In the genomic region with DNA sequence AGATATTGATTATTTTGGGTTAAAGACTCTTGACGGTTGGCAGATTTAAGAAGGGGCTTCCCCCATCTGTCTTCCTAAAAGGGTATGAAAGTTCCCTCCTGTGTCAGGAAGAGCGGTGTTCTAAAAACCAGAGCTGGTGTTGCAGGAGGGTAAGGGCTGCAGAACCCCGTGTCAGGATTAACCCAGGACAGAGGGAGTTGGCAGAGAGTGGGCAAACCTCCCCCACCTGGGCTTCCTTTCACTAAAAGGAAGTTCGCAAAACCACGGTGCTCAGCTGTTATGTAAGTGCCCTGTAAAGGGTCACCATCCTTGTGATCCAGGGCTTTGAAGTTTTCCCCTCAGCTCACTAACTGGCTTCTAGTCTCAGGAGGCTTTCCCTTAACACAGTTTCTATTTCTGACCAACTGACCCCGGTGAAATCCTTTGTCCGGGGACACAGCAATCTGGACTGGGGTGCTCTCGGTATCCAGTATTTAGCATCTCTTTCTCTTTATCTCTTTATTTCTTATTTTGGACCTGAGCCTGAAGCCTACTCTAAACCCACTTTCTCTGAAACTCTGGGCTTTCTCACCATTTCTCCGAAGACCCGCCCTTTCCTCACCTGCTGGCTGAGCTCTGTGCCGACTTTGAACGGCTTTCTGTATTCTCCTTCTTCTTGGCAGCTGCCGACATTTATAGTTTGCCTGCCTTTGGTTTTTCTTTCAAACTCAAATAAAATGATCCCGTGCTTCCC, we compare ENCODE assay signal across 12 mouse cellular contexts. TPM values are rescaled to one million over a fixed set of nuclear protein-coding genes. Genes with fewer than 3 reads are reported as not detected.
DNase-seq lines count a peak whose midpoint lies in the region; ATAC-seq lines count a peak whose summit lies in the region.
"Had no signal": no experiment of that assay in that cellular context is flagged by ENCODE, and none has a peak within 500 bp of the region (broad histone marks: within the 10 kb centered on the region; RNA-seq: fewer than 3 reads in every experiment).

No protein-coding gene starts in this region.

- H3K4me2 ChIP-seq in forebrain, embryonic 11.5 days (ENCODE audit: low read depth, low read length, severe bottlenecking), result 0 out of 2 replicates have a peak overlapping the region, but pooled peaks have one; percentile 5
- H3K4me2 ChIP-seq in forebrain, embryonic 15.5 days (replicated peaks), result no peak overlapping the region
- no peak overlapping the region for H3K4me2 ChIP-seq in kidney, embryonic 15.5 days
- H3K4me2 ChIP-seq: hindbrain, embryonic 14.5 days; stomach, embryonic 15.5 days had no signal

- no peaks in the 10 kb centered on the region for H3K9me3 ChIP-seq in forebrain, embryonic 11.5 days (ENCODE audit: control insufficient read depth, low read length)
- H3K9me3 ChIP-seq in forebrain, embryonic 15.5 days, result no peaks in the 10 kb centered on the region
- H3K9me3 ChIP-seq in kidney, embryonic 15.5 days (replicated peaks), result no peaks in the 10 kb centered on the region
- H3K9me3 ChIP-seq: stomach, embryonic 15.5 days had no signal

- H3K4me3 ChIP-seq in forebrain, embryonic 11.5 days (ENCODE audit: low read depth, low read length), result no peak overlapping the region
- H3K4me3 ChIP-seq in forebrain, embryonic 15.5 days, result no peak overlapping the region
- no peak overlapping the region for H3K4me3 ChIP-seq in kidney, embryonic 15.5 days (replicated peaks)
- H3K4me3 ChIP-seq: stomach, embryonic 15.5 days had no signal

- ATAC-seq in forebrain, embryonic 11.5 days (replicated peaks; ENCODE audit: low FRiP score), result no peak
- ATAC-seq in forebrain, embryonic 15.5 days (replicated peaks), result no peak
- no peak for ATAC-seq in kidney, embryonic 15.5 days (replicated peaks; ENCODE audit: low FRiP score)
- ATAC-seq in hematopoietic stem cell, adult 5-6 weeks (replicated peaks in 1 of 2; ENCODE audit: insufficient read depth in 1 of 2, low FRiP score in 2 of 2, low TSS enrichment in 1 of 2, low read depth in 1 of 2, poor library complexity in 2 of 2, severe bottlenecking in 2 of 2), result peak; percentile 69 to 70

- WGBS in forebrain, embryonic 11.5 days, result 75% methylated on average over 14 of the region's 14 CpGs
- 51% methylated on average over 14 of the region's 14 CpGs for WGBS in forebrain, embryonic 15.5 days
- 63% methylated on average over 14 of the region's 14 CpGs for WGBS in kidney, embryonic 15.5 days

- no peak overlapping the region for H3K9ac ChIP-seq in forebrain, embryonic 11.5 days (ENCODE audit: low read length)
- H3K9ac ChIP-seq in forebrain, embryonic 15.5 days (replicated peaks), result no peak overlapping the region
- H3K9ac ChIP-seq in kidney, embryonic 15.5 days, result no peak overlapping the region
- H3K9ac ChIP-seq: hindbrain, embryonic 14.5 days; stomach, embryonic 15.5 days had no signal

- H3K4me1 ChIP-seq in forebrain, embryonic 11.5 days (replicated peaks; ENCODE audit: control insufficient read depth, insufficient read depth, low read length), result peaks cover 2% of the 10 kb centered on the region; the same call in 1 of the 2 replicates
- peaks cover 16% of the 10 kb centered on the region for H3K4me1 ChIP-seq in forebrain, embryonic 15.5 days
- H3K4me1 ChIP-seq in kidney, embryonic 15.5 days, result peaks cover 8% of the 10 kb centered on the region; the same call in 1 of the 2 replicates
- H3K4me1 ChIP-seq: stomach, embryonic 15.5 days had no signal

- no peaks in the 10 kb centered on the region for H3K36me3 ChIP-seq in forebrain, embryonic 11.5 days (ENCODE audit: control insufficient read depth, insufficient read depth, low read length)
- no peaks in the 10 kb centered on the region for H3K36me3 ChIP-seq in forebrain, embryonic 15.5 days
- H3K36me3 ChIP-seq in kidney, embryonic 15.5 days, result no peaks in the 10 kb centered on the region
- H3K36me3 ChIP-seq: stomach, embryonic 15.5 days had no signal

- DNase-seq in forebrain, embryonic 11.5 days (ENCODE audit: low spot score), result no peak
- DNase-seq in kidney, adult 18-20 months, result peak; percentile 32
- DNase-seq in 416B (ENCODE audit: low read depth), result peak; percentile 31
- no peak for DNase-seq in embryo, embryonic 10.5 days (ENCODE audit: low spot score)
- no peak for DNase-seq in layer of hippocampus, postnatal 10 days (ENCODE audit: low spot score in 2 of 2)
- DNase-seq: cerebellum, postnatal 14 days; retina, postnatal 1 day had no signal

- no peak overlapping the region for H3K27ac ChIP-seq in forebrain, embryonic 11.5 days (ENCODE audit: low read depth, low read length)
- no peak overlapping the region for H3K27ac ChIP-seq in forebrain, embryonic 15.5 days (replicated peaks)
- H3K27ac ChIP-seq in kidney, embryonic 15.5 days, result no peak overlapping the region
- H3K27ac ChIP-seq: hindbrain, embryonic 14.5 days; stomach, embryonic 15.5 days had no signal

- no peaks in the 10 kb centered on the region for H3K27me3 ChIP-seq in forebrain, embryonic 11.5 days (ENCODE audit: control insufficient read depth, insufficient read depth, low read length)
- no peaks in the 10 kb centered on the region for H3K27me3 ChIP-seq in forebrain, embryonic 15.5 days
- no peaks in the 10 kb centered on the region for H3K27me3 ChIP-seq in kidney, embryonic 15.5 days
- H3K27me3 ChIP-seq: stomach, embryonic 15.5 days had no signal

RNA-seq across cellular contexts. Expression of a gene that starts 17.3 kb away (rescaled TPM):
- 4.8 and 6.9 TPM in 2 replicates for polyA plus RNA-seq in forebrain, embryonic 11.5 days (2014; fragmentation: Nextera tagmentation; extraction: Ambion mirVana)
- polyA plus RNA-seq in forebrain, embryonic 15.5 days (2015; fragmentation: Nextera tagmentation; extraction: Ambion mirVana), result 3.7 and 4.3 TPM in 2 replicates
- polyA plus RNA-seq in kidney, embryonic 15.5 days (2015; fragmentation: Nextera tagmentation; extraction: Ambion mirVana), result 9.2 and 9.8 TPM in 2 replicates
- 442 and 504 TPM in 2 replicates for total RNA-seq in hematopoietic stem cell, adult 5-6 weeks (2017)
- total RNA-seq in layer of hippocampus, postnatal 10 days (2021), result 1 to 10 TPM; 4.7 to 7.1 TPM

Comparison
In these comparisons a context has a peak if more than half of its experiments do, and no peak if none do; other contexts are left out.
1. ATAC-seq: peak in hematopoietic stem cell, adult 5-6 weeks (2 of 2); none in forebrain, embryonic 11.5 days (single experiment), forebrain, embryonic 15.5 days (single experiment) and kidney, embryonic 15.5 days (single experiment).
2. DNase-seq: peak in kidney, adult 18-20 months (single experiment) and 416B (single experiment); none in forebrain, embryonic 11.5 days (single experiment), embryo, embryonic 10.5 days (single experiment) and layer of hippocampus, postnatal 10 days (0 of 2).